Mouse (Mus musculus) cerebellum, adult 11-12 months (tissue): ENCODE results near the gene D330045A20Rik.
"Not testable (repeated sequence)": the region's sequence is repeated elsewhere in the genome, so short reads cannot be mapped to it uniquely, and the experiment has no call there.

Experiments used
- DNase-seq: peaks from one replicate; pipeline ENCODE4 v3.0.0; 2022

Gene D330045A20Rik

DNA sequence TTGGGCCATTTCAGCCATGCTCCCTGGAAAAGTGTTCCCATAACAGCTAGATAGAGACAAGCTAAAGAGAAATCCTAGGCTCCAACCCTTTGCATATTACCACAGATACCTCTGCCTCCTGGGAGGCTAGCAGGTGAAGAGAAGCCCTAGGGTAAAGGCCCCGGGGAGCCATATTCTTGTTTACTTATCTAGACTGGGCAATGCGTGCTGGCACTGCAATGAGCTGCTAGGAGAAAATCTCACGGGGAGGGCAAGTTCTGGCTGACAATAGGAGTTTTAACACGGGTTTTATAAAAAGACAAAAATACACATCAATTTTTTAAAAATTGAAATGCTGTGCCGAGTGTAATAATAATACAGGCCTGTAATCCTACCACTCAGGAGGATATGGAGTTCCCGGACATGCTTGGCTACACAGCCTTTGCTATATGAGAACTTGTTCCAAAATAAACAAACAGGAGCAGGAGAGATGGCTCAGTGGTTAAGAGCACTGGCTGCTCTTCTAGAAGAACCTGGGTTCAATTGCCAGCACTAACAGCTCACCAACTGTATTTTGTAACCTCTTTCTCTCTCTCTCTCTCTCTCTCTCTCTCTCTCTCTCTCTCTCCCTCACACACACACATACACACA, 98.6 kb downstream of the D330045A20Rik start:
- no peak for DNase-seq

DNA sequence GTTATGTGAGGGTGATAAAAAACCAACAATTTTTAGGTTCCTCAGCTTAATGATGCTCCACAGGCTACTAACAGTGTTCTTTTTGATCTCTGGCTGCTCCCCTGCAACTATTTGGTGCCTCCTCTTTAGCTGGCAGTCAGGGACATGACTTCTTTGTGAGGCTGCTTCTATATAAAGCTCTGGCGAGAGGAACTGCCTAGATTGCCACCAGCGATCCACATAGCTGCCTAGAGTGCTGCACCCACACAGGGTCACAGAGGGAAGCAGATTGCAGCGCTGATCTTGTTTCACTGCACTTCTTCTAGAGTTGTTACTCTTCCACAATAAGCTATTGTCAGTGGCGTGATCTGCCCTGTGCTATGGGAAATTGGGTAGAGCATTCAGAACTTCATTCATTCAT, 103.4 kb downstream of the D330045A20Rik start:
- DNase-seq = no peak

DNA sequence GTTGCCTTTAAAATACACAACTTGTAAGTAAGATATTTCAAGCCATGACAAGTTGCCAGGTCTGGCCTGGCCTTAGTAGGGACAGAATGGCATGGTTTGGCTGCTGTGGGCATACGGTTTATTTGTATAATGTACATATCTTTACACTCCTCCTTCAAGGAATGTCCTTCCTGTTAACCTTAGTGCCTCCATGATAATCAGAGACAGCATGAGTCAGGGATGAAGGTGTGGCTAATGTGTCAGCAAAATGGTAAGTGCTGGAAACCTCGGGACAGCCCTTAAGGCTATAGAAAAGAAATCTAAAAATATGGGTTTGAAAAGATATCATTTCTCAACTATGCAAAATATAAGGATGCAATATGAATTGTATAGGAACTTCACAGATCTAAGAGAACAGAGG, 106.5 kb downstream of the D330045A20Rik start:
- not testable (repeated sequence) for DNase-seq

DNA sequence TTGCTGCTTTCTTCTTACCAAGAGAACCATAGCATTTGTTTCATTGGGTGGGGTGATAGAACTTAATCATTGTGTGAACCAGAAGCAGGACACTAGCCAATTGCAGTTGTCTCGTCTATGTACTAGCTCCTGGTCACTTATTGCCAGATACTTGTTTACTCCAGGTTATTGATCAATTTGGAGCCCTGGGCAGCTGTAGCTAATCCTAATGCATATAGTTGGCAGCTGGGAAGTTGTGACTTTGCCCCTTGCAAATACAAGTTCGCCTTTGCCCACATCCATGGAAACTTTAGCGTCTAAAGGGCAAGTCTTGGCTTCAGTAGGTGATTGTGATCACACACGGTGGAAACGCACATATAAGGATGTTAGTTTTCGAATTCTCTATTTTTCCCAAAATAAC, 116.2 kb downstream of the D330045A20Rik start:
- no peak for DNase-seq
